Mouse (Mus musculus) C2C12 (cell line): Measurements from ENCODE around the gene Zmat1. TPM values are rescaled to one million over a fixed set of nuclear protein-coding genes. Genes with fewer than 3 reads are reported as not detected.

Source experiments
- H3K27me3 ChIP-seq: one replicate; pipeline ENCODE4 v1.6.1; 2011; ENCODE audit not compliant: control insufficient read depth, insufficient read depth, insufficient read length
- H3K36me3 ChIP-seq: one replicate; pipeline ENCODE4 v1.6.1; 2011; ENCODE audit not compliant: control insufficient read depth, insufficient read depth
- H3K4me3 ChIP-seq: one replicate; pipeline ENCODE4 v1.5.1; 2011; ENCODE audit warnings: mild to moderate bottlenecking, control low read depth; ENCODE audit not compliant: poor library complexity, insufficient read depth, severe bottlenecking
- H3K79me2 ChIP-seq: one replicate; pipeline ENCODE4 v1.6.1; 2011; ENCODE audit not compliant: control insufficient read depth, insufficient read depth
- H3K79me3 ChIP-seq: one replicate; pipeline ENCODE4 v1.6.1; 2011; ENCODE audit warnings: low read depth, control low read depth
- H3ac ChIP-seq: one replicate; pipeline ENCODE3; 2011; ENCODE audit warnings: low read depth; ENCODE audit not compliant: control insufficient read depth, insufficient read length
- CEBPB ChIP-seq: IDR thresholded peaks from one replicate; pipeline ENCODE4 v1.6.1; 2011; ENCODE audit warnings: low read depth, mild to moderate bottlenecking, control low read depth, moderate library complexity
- CTCF ChIP-seq: IDR thresholded peaks from one replicate; pipeline ENCODE4 v1.5.1; 2011; ENCODE audit not compliant: control insufficient read depth, insufficient read depth, insufficient read length
- FOSL1 ChIP-seq: IDR thresholded peaks from one replicate; pipeline ENCODE4 v1.8.0; 2011; ENCODE audit warnings: mild to moderate bottlenecking, low read length; ENCODE audit not compliant: poor library complexity, insufficient read depth, severe bottlenecking
- MAX ChIP-seq: IDR thresholded peaks from one replicate; pipeline ENCODE4 v1.6.1; 2011; ENCODE audit warnings: mild to moderate bottlenecking, control low read depth
- MYOD1 ChIP-seq: IDR thresholded peaks from one replicate; pipeline ENCODE4 v1.6.1; 2011; ENCODE audit warnings: low read depth; ENCODE audit not compliant: control insufficient read depth, insufficient read length
- MYOG ChIP-seq: IDR thresholded peaks from one replicate; pipeline ENCODE4 v1.6.1; 2011; ENCODE audit not compliant: control insufficient read depth, insufficient read length; ENCODE audit errors: extremely low read depth
- USF1 ChIP-seq: IDR thresholded peaks from one replicate; pipeline ENCODE4 v1.6.1; 2011; ENCODE audit warnings: low read depth, mild to moderate bottlenecking, control low read depth, moderate library complexity
- polyA plus RNA-seq: library from polyadenylated mRNA; unstranded; fragments of >200 nt; fragmentation: generic; extraction: Trizol; gene quantifications from one replicate; pipeline ENCODE4 v1.2.1, GENCODE M21; 2012; ENCODE audit warnings: missing spikeins

Gene Zmat1
- polyA plus RNA-seq, 1 experiment: 0.44 TPM

DNA sequence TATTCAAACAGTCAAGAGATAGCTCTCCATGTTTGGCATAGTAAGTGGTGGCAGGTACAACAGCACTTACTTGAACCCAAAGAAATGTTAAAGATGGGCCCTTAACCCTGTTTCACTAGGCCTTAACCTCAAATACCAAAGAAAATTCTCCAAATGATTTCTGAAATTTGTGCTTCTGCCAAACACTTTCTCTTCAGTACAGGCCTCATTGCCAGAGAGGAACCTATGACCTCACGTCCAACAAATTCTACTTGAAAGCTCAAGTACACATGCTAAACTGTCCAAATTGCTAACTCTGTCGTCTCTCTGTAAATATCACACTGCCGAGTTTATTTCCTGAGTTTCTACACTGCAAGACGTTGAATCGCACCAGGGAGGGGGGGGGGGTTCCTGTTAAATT lies 988 bp downstream of the Zmat1 start:
- Histone ChIP-seq H3ac (no peak overlapping the region), H3K36me3 (no peaks in the 10 kb centered on the region), H3K79me2 (no peaks in the 10 kb centered on the region), H3K27me3 (no peaks in the 10 kb centered on the region), H3K79me3 (no peaks in the 10 kb centered on the region), H3K4me3 (no peak overlapping the region)
- no peak for TF ChIP-seq FOSL1
- no peak for TF ChIP-seq MAX
- TF ChIP-seq MYOD1: no peak
- no peak for TF ChIP-seq CTCF
- TF ChIP-seq CEBPB: no peak

DNA sequence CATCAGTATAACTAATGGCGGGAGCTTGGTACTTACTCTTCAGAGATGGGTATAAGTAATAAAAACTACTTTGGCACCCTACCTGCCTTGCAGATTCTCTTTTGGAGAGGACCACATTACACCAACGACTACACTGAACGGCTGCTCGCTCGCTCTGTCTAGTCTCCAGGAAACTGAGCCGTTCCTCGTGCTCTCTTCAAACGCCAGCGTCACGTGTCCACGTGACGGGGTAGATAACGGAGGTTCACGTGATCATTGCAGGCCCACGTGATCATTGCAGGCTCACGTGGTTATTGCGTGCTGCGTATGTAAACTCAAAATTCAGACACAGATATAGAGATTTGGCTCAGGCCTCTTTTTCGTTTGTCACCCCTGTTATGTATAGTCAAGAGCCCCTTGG lies 44.5 kb downstream of the Zmat1 start, which contains the start of gene Nxf2:
Gene Nxf2 (minus strand): TSS at position 209 of the 400 bp plus-strand sequence.
- TF ChIP-seq CTCF: no peak
- TF ChIP-seq USF1: no peak
- no peak for TF ChIP-seq MAX
- TF ChIP-seq FOSL1: no peak
- TF ChIP-seq MYOG: no peak
- no peak for TF ChIP-seq MYOD1
- TF ChIP-seq CEBPB: no peak
- H3K4me3 ChIP-seq: no peak within 1 kb of the TSS
- H3ac ChIP-seq: no peak within 1 kb of the TSS
- H3K36me3 ChIP-seq: no peaks in the 10 kb centered on the region
- H3K79me3 ChIP-seq: no peaks in the 10 kb centered on the region
- H3K79me2 ChIP-seq: no peaks in the 10 kb centered on the region
- H3K27me3 ChIP-seq: no peaks in the 10 kb centered on the region

DNA sequence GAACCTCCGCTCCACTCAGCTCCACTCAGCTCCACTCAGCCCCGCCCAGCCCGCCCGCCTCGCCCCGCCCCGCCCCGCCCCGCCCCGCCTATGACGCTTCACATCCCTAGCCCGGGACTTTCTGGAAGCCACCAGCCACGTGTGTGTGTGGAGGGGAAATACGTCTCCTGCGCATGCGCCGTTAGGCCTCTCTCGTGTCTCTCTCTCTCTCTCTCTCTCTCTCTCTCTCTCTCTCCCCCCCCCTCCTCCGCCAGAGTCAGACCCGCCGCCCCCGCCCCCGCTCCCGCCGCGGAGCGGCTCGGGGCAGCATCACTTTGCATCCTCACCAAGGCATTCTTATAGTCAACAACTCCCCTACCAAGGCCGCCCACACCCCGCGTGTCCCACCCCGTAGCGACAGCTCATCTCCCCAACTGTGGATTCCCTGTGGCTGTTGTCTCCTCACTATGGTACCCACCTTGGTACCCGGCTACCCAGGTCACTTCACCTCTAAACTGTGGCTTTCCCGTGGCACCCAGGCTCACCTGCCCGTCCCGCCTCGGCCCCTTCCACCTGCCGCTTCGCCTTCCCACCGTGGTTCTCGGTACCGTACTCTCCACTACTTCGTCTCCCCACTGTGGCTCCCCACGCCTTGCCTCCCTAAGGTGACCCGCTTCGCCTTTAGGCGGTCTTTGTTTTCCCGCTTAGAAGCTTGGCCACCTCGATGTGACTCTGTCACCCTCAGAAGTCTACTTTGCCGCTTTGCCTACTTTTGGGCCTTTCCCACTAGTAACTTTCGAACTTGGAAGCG lies 45.5 kb downstream of the Zmat1 start:
- no peaks in the 10 kb centered on the region for H3K36me3 ChIP-seq
- TF ChIP-seq MAX (no peak), MYOD1 (no peak), CTCF (no peak), FOSL1 (no peak), MYOG (no peak), USF1 (no peak), CEBPB (no peak)
- H3K4me3 ChIP-seq: no peak overlapping the region
- H3K27me3 ChIP-seq: no peaks in the 10 kb centered on the region
- H3K79me2 ChIP-seq: no peaks in the 10 kb centered on the region
- H3K79me3 ChIP-seq: no peaks in the 10 kb centered on the region
- H3ac ChIP-seq: no peak overlapping the region

DNA sequence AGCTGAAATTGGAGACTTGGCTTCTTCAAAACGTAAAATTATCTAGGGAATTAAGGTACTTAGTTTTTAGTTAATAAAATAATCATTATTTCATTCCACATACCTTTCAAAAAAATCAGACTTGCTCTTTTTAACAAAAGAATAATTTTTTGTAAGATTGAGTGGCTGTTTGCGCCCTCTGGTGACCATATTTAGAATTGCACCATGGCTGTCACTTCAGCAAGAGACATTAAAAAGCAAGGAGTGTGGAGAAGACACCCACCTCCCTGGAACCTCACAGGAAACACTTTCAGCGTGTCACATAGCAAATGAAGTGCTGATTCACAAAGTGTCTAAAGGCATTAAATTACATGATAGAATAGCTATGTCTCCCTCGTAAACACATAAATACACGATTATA lies 78.6 kb downstream of the Zmat1 start:
- TF ChIP-seq USF1 (no peak), MYOD1 (no peak), FOSL1 (no peak), MYOG (no peak), CEBPB (no peak), CTCF (no peak), MAX (no peak)
- H3ac ChIP-seq: no peak overlapping the region
- H3K4me3 ChIP-seq: no peak overlapping the region
- H3K36me3 ChIP-seq: no peaks in the 10 kb centered on the region
- no peaks in the 10 kb centered on the region for H3K27me3 ChIP-seq
- no peaks in the 10 kb centered on the region for H3K79me2 ChIP-seq
- H3K79me3 ChIP-seq: no peaks in the 10 kb centered on the region

DNA sequence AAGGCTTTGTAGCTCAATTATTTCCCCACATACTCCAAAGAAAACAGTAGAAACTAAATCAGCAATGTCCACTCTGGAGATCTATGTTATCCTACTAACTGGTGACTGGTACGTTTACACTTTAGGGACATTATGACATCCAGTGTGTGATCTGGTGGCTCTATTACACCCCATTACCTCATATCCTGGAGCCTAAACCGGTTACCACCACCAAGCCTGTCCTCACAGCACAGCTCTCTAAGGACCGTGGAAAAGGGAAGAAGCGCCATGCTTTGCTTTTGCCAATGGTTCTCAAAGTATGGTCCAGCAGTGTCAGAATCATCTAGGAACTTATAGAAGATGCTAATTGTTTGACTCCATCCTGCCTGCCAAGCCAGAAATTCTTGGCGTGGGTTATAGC lies 79.1 kb downstream of the Zmat1 start:
- Histone ChIP-seq H3K4me3 (no peak overlapping the region), H3K79me2 (no peaks in the 10 kb centered on the region), H3K27me3 (no peaks in the 10 kb centered on the region), H3K79me3 (no peaks in the 10 kb centered on the region), H3ac (no peak overlapping the region), H3K36me3 (no peaks in the 10 kb centered on the region)
- no peak for TF ChIP-seq USF1
- no peak for TF ChIP-seq MYOD1
- no peak for TF ChIP-seq CEBPB
- TF ChIP-seq CTCF: no peak
- no peak for TF ChIP-seq MAX
- no peak for TF ChIP-seq MYOG
- no peak for TF ChIP-seq FOSL1

DNA sequence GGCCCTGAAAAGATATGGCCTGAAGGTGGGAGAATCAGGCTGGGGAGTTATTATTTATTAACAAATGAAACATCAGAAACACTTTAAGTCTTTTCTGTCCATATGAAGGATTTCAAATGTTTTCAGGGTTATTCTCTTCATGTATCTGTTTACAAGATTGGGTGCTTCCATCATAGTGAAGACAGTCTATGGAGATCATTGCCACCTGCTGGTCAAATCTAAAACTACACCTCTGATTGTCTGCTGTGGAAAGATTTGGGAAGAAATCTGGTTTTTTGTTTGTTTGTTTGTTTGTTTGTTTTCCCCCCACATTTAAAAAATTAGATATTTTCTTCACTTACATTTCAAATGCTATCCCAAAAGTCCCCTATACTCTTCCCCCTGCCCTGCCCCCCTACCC lies 84.0 kb downstream of the Zmat1 start:
- no peaks in the 10 kb centered on the region for H3K79me3 ChIP-seq
- TF ChIP-seq FOSL1: no peak
- TF ChIP-seq MYOG: no peak
- TF ChIP-seq CEBPB: no peak
- no peak for TF ChIP-seq MYOD1
- TF ChIP-seq USF1: no peak
- no peak overlapping the region for H3ac ChIP-seq
- H3K36me3 ChIP-seq: no peaks in the 10 kb centered on the region
- H3K4me3 ChIP-seq: no peak overlapping the region
- no peaks in the 10 kb centered on the region for H3K27me3 ChIP-seq
- no peaks in the 10 kb centered on the region for H3K79me2 ChIP-seq
